Mouse (Mus musculus): ENCODE measurements at regions not wholly inside any gene's neighbourhood (a gene's known extent, or its start where the extent isn't known, plus 50 kb on each side); places are given as distances from the start of the nearest gene placed in this dataset.

- no peak for DNase-seq (ENCODE audit: low spot score)
- H3K9ac ChIP-seq (ENCODE audit: low read depth, low read length), result no peak overlapping the region
- H3K4me1 ChIP-seq (replicated peaks; ENCODE audit: control insufficient read depth, insufficient read depth, low read length), result 0 out of 2 replicates have a peak, but pooled peaks cover 2% of the 10 kb centered on the region
- no peaks in the 10 kb centered on the region for H3K9me3 ChIP-seq (ENCODE audit: control insufficient read depth, low read length)
- WGBS, result 38% methylated on average over 13 of the region's 13 CpGs
- no peak overlapping the region for H3K4me2 ChIP-seq
- ATAC-seq (replicated peaks; ENCODE audit: low FRiP score), result no peak
- peaks cover 3% of the 10 kb centered on the region; the same call in 1 of the 2 replicates for H3K27me3 ChIP-seq (replicated peaks; ENCODE audit: control insufficient read depth, insufficient read depth, low read length)
- no peaks in the 10 kb centered on the region for H3K36me3 ChIP-seq (ENCODE audit: control insufficient read depth, insufficient read depth, low read length)
- H3K27ac ChIP-seq (ENCODE audit: low read depth, low read length), result no peak overlapping the region
- H3K4me3 ChIP-seq (ENCODE audit: low read depth, low read length), result no peak overlapping the region
Observed at GRCm38 (mm10) chr17:45279075-45279810, 154.3 kb downstream of the Cdc5l start.

- no peak overlapping the region for H3K4me2 ChIP-seq
- H3K36me3 ChIP-seq (ENCODE audit: control insufficient read depth, insufficient read depth, low read length), result no peaks in the 10 kb centered on the region
- H3K27me3 ChIP-seq (replicated peaks; ENCODE audit: control insufficient read depth, insufficient read depth, low read length), result peaks cover 3% of the 10 kb centered on the region; the same call in 1 of the 2 replicates
- H3K4me3 ChIP-seq (ENCODE audit: low read depth, low read length), result no peak overlapping the region
- ATAC-seq (replicated peaks; ENCODE audit: low FRiP score) (no peak), DNase-seq (ENCODE audit: low spot score) (no peak)
- no peak overlapping the region for H3K9ac ChIP-seq (ENCODE audit: low read depth, low read length)
- H3K27ac ChIP-seq (ENCODE audit: low read depth, low read length), result no peak overlapping the region
- 69% methylated on average over 3 of the region's 3 CpGs for WGBS
- 0 out of 2 replicates have a peak, but pooled peaks cover 2% of the 10 kb centered on the region for H3K4me1 ChIP-seq (replicated peaks; ENCODE audit: control insufficient read depth, insufficient read depth, low read length)
- no peaks in the 10 kb centered on the region for H3K9me3 ChIP-seq (ENCODE audit: control insufficient read depth, low read length)
Observed at GRCm38 (mm10) chr17:45277516-45277915, 156.0 kb downstream of the Cdc5l start.

- WGBS, result 68% methylated on average over 12 of the region's 12 CpGs
- H3K4me3 ChIP-seq (ENCODE audit: low read depth, low read length), result no peak overlapping the region
- ATAC-seq (replicated peaks; ENCODE audit: low FRiP score), result no peak
- DNase-seq (ENCODE audit: low spot score), result no peak
- no peaks in the 10 kb centered on the region for H3K9me3 ChIP-seq (ENCODE audit: control insufficient read depth, low read length)
- no peaks in the 10 kb centered on the region for H3K36me3 ChIP-seq (ENCODE audit: control insufficient read depth, insufficient read depth, low read length)
- peaks cover 3% of the 10 kb centered on the region; the same call in 1 of the 2 replicates for H3K27me3 ChIP-seq (replicated peaks; ENCODE audit: control insufficient read depth, insufficient read depth, low read length)
- no peak overlapping the region for H3K9ac ChIP-seq (ENCODE audit: low read depth, low read length)
- no peak overlapping the region for H3K4me2 ChIP-seq
- 0 out of 2 replicates have a peak, but pooled peaks cover 2% of the 10 kb centered on the region for H3K4me1 ChIP-seq (replicated peaks; ENCODE audit: control insufficient read depth, insufficient read depth, low read length)
- no peak overlapping the region for H3K27ac ChIP-seq (ENCODE audit: low read depth, low read length)
Observed at GRCm38 (mm10) chr17:45276686-45277405, 156.7 kb downstream of the Cdc5l start.

- Histone ChIP-seq H3K9me3 (ENCODE audit: control insufficient read depth, low read length) (no peaks in the 10 kb centered on the region), H3K36me3 (ENCODE audit: control insufficient read depth, insufficient read depth, low read length) (no peaks in the 10 kb centered on the region), H3K4me1 (replicated peaks; ENCODE audit: control insufficient read depth, insufficient read depth, low read length) (0 out of 2 replicates have a peak, but pooled peaks cover 2% of the 10 kb centered on the region), H3K4me3 (ENCODE audit: low read depth, low read length) (no peak overlapping the region), H3K27ac (ENCODE audit: low read depth, low read length) (no peak overlapping the region), H3K4me2 (no peak overlapping the region), H3K27me3 (replicated peaks; ENCODE audit: control insufficient read depth, insufficient read depth, low read length) (peaks cover 3% of the 10 kb centered on the region; the same call in 1 of the 2 replicates), H3K9ac (ENCODE audit: low read depth, low read length) (no peak overlapping the region)
- ATAC-seq (replicated peaks; ENCODE audit: low FRiP score), result no peak
- DNase-seq (ENCODE audit: low spot score), result no peak
- WGBS, result 55% methylated on average over 4 of the region's 4 CpGs
Observed at GRCm38 (mm10) chr17:45274894-45275293, 158.6 kb downstream of the Cdc5l start.

- Histone ChIP-seq H3K9me3 (ENCODE audit: control insufficient read depth, low read length) (no peaks in the 10 kb centered on the region), H3K4me3 (ENCODE audit: low read depth, low read length) (no peak overlapping the region), H3K4me1 (replicated peaks; ENCODE audit: control insufficient read depth, insufficient read depth, low read length) (no peaks in the 10 kb centered on the region), H3K4me2 (no peak overlapping the region), H3K9ac (ENCODE audit: low read depth, low read length) (no peak overlapping the region), H3K27ac (ENCODE audit: low read depth, low read length) (no peak overlapping the region), H3K27me3 (replicated peaks; ENCODE audit: control insufficient read depth, insufficient read depth, low read length) (no peaks in the 10 kb centered on the region), H3K36me3 (ENCODE audit: control insufficient read depth, insufficient read depth, low read length) (no peaks in the 10 kb centered on the region)
- ATAC-seq (replicated peaks; ENCODE audit: low FRiP score), result no peak
- WGBS, result 69% methylated on average over 6 of the region's 6 CpGs
- DNase-seq (ENCODE audit: low spot score), result no peak
Observed at GRCm38 (mm10) chr17:45266776-45267175, 166.8 kb downstream of the Cdc5l start.

GRCm38 (mm10) chr17:45265587-45265986 lies 167.9 kb downstream of the Cdc5l start:
- ATAC-seq (replicated peaks; ENCODE audit: low FRiP score) (no peak), DNase-seq (ENCODE audit: low spot score) (no peak)
- Histone ChIP-seq H3K36me3 (ENCODE audit: control insufficient read depth, insufficient read depth, low read length) (no peaks in the 10 kb centered on the region), H3K9ac (ENCODE audit: low read depth, low read length) (no peak overlapping the region), H3K4me1 (replicated peaks; ENCODE audit: control insufficient read depth, insufficient read depth, low read length) (no peaks in the 10 kb centered on the region), H3K4me3 (ENCODE audit: low read depth, low read length) (no peak overlapping the region), H3K27ac (ENCODE audit: low read depth, low read length) (no peak overlapping the region), H3K27me3 (replicated peaks; ENCODE audit: control insufficient read depth, insufficient read depth, low read length) (no peaks in the 10 kb centered on the region), H3K9me3 (ENCODE audit: control insufficient read depth, low read length) (no peaks in the 10 kb centered on the region), H3K4me2 (no peak overlapping the region)
- 80% methylated on average over 7 of the region's 7 CpGs for WGBS

- H3K9ac ChIP-seq (ENCODE audit: low read depth, low read length), result no peak overlapping the region
- no peaks in the 10 kb centered on the region for H3K4me1 ChIP-seq (replicated peaks; ENCODE audit: control insufficient read depth, insufficient read depth, low read length)
- no peak overlapping the region for H3K4me2 ChIP-seq
- H3K27ac ChIP-seq (ENCODE audit: low read depth, low read length), result no peak overlapping the region
- H3K4me3 ChIP-seq (ENCODE audit: low read depth, low read length), result no peak overlapping the region
- ATAC-seq (replicated peaks; ENCODE audit: low FRiP score) (no peak), DNase-seq (ENCODE audit: low spot score) (no peak)
- no peaks in the 10 kb centered on the region for H3K36me3 ChIP-seq (ENCODE audit: control insufficient read depth, insufficient read depth, low read length)
- WGBS, result 72% methylated on average over 6 of the region's 6 CpGs
- H3K27me3 ChIP-seq (replicated peaks; ENCODE audit: control insufficient read depth, insufficient read depth, low read length), result no peaks in the 10 kb centered on the region
- no peaks in the 10 kb centered on the region for H3K9me3 ChIP-seq (ENCODE audit: control insufficient read depth, low read length)
Observed at GRCm38 (mm10) chr17:45264434-45264833, 169.1 kb downstream of the Cdc5l start.

- DNase-seq (ENCODE audit: low spot score) (no peak), ATAC-seq (replicated peaks; ENCODE audit: low FRiP score) (no peak)
- Histone ChIP-seq H3K4me3 (ENCODE audit: low read depth, low read length) (no peak overlapping the region), H3K9me3 (ENCODE audit: control insufficient read depth, low read length) (no peaks in the 10 kb centered on the region), H3K27ac (ENCODE audit: low read depth, low read length) (no peak overlapping the region), H3K36me3 (ENCODE audit: control insufficient read depth, insufficient read depth, low read length) (no peaks in the 10 kb centered on the region), H3K9ac (ENCODE audit: low read depth, low read length) (no peak overlapping the region), H3K4me2 (no peak overlapping the region), H3K4me1 (replicated peaks; ENCODE audit: control insufficient read depth, insufficient read depth, low read length) (no peaks in the 10 kb centered on the region), H3K27me3 (replicated peaks; ENCODE audit: control insufficient read depth, insufficient read depth, low read length) (no peaks in the 10 kb centered on the region)
- WGBS, result 70% methylated on average over 10 of the region's 10 CpGs
Observed at GRCm38 (mm10) chr17:45260421-45260820, 173.1 kb downstream of the Cdc5l start.
